Mouse (Mus musculus): Measurements from ENCODE around the gene Mrps6.
"Not testable (repeated sequence)": the region's sequence is repeated elsewhere in the genome, so short reads cannot be mapped to it uniquely, and the experiment has no call there.

Gene Mrps6

DNA sequence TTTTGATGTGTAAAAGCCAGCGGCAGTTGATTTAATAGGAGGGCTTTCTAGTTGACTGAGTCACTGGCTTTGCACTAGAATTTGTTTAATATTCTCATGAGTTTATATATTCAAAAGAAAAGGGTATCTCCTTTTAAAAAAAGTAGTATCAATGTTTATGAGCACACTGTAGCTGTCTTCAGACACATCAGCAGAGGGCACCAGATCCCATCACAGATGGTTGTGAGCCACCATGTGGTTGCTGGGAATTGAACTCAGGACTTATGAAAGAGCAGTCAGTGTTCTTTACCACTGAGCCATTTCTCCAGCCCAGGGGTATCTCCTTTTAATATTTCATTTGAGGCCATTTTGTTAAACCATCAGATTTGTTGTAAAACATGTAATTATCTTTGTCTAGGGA, 4.8 kb downstream of the Mrps6 start:
- no peak for DNase-seq (ENCODE audit: low read depth, low spot score)

DNA sequence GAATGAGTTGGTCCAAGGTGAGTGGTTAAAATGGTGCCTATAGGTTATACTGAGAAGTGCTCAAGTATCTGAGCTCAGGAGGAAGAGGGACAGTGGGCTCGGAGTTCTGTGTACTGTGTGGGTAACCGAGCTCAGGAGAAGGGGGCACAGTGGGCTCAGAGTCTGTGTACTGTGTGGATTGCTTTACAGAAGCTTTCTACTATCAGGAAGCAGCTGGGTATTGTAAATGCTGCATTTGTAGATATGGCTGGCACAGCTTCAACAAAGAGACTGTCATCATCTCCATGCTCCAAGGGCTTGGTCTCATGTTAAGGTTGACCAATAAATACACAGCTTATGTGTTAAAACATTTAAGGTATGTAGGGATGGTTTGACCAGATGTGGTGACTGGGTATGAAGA, 6.7 kb downstream of the Mrps6 start:
- no peak for DNase-seq (ENCODE audit: low read depth, low spot score)

DNA sequence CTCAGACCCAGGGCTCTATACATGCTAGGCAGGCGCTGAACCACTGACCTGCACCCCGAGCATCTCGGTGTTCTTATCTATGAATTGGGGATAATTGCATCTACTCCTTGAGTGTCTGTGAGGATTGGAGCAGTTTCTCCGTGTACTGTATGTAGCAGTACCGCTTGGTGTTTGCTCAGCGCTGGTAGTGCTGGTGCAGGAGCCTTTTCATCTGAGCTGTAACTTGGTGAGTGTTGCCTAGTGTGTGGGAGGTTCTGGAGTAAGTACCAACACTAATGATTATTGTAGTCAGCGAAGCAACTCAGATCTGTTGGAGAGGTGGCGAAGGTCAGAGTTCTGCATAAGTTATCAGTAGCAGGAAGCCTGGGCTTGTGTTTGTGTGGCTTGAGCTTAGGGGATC, 12.3 kb downstream of the Mrps6 start:
- no peak for DNase-seq (ENCODE audit: low read depth, low spot score)

DNA sequence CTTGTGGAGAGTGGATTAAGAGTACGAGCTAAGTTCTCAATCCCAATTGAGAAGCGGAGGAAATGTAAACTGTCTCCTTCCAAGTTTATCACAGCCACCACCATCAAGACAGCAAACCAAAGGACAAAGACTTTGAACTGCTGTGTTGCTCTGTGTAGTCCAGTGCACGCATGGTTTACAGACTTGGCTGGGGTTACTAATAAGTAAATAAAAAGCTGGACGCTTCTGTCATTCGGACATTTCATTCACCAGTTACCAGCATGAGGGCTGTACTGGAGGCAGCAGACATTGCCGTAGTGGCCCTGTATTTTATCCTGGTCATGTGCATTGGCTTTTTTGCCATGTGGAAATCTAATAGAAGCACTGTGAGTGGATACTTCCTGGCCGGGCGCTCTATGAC, 18.7 kb downstream of the Mrps6 start:
- no peak for DNase-seq (ENCODE audit: low read depth, low spot score)

DNA sequence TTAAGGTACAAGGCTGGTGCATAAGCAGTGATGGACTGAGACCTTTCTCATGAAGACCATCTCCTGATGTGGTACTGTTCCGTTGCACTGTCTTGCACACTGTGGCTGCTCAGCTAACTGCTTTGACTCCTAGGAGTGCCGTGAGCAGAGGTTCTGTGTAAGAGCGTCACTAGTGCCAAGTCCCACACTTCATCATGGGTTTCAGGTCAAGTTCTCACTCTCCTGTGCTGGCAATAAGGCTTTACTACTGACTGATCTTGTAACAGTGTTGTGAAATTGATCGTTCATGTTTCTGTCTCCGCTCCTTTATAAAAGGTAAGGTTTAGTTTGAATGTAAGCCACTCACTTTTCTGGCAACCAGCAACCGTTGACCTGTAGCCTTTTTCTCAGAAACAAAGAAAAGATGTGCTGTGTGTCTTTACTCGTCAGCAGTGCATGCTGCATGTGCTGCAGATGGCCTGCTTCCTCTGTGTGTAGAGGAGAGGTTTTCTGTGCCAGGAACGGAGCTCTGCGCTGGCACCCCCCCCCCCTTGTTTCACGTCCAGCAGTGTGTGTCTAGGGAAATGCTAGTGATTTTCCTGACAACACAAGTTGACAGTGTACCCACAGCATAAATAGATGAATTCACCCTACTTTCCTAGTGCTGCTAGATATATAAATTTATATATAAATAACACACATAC, 25.8 kb downstream of the Mrps6 start:
- DNase-seq (ENCODE audit: low read depth, low spot score): no peak

DNA sequence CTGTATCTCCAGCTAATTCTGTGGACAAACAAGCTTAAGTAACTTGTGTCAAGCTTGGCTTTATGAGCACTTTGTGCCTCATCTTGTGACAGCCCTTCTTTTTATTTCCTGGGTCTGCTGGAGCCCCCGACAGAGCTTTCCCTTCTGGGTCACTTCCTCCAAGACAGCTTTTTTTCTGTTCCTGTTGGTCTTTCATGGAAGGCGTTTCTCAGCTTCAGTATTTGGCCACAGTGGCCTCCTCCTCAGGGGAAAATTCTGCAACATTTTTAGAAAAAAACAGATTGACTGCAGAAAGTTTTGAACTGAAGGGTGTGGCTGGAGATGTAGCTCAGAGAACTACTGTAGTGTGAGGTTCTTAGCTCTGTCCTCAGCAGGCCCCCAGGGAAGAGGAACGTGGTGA, 31.2 kb downstream of the Mrps6 start:
- no peak for DNase-seq (ENCODE audit: low read depth, low spot score)

DNA sequence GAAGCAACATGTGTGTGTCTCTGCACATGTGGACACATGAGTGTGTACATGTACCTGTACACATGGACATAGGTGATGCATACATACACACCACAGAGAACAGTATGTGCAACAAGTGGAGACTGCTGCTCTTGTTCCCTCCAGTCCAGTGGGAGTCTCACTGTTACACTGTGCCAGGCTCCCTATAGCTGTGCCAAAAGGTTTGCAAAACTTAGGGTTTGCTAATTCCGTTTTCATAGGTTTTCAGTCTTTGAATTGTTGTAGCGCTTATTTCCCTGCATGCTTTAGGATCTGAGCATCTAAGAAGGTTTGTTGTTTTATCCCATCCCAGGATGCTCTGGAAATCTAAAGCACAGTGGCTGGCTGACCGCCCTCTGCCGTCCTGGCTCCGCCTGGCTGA, 33.8 kb downstream of the Mrps6 start:
- no peak for DNase-seq (ENCODE audit: low read depth, low spot score)

DNA sequence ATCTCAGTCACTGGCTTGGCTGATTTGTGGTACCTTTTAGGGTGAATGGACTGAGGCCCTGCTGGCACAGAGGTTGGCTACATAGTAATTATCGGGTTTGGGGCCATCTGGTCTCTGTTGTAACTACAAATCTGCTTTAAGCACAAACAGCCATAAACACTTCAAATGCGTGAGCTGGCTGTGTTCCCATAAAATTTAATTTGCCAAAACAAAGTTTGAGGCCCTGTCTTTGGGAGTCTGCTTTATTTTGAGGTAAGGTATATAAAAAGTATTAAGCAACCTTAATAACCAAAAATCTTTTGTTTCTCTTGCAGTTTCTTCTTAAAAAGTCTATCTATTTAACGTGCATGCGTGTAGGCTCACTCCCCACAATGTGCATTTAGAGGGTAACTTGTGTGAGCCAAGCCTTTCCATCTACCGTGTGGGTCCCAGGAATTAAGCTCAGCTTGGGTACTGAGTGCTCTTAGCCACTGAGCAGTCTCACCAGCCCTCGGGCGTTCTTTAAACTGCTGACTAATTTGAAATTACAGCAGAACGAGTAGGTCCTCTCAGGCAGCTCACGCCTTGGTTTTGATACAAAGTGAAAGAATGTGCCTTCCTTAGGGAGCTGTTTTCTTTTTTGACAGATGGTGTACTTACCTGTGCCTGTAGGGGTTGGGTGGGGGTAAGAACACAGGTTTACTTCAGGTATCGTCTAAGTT, 40.4 kb downstream of the Mrps6 start:
- DNase-seq (ENCODE audit: low read depth, low spot score): no peak

DNA sequence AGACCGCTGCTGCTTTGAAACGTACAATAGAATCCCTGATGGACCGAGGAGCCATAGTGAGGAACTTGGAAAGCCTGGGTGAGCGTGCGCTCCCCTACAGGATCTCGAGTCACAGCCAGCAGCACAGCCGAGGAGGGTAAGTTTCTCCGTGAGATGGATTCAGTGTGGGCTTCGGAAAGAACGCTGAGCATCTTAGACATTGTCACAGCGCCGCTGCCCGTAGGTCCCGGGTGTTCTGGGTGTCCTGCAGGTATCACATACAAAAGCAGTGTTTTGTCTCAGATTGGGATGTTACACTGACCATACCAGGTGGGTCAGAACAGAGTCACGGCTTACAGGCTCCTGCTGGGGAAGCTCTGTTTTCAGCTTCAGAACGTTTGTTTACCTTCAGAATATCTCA, 41.5 kb downstream of the Mrps6 start:
- no peak for DNase-seq (ENCODE audit: low read depth, low spot score)

DNA sequence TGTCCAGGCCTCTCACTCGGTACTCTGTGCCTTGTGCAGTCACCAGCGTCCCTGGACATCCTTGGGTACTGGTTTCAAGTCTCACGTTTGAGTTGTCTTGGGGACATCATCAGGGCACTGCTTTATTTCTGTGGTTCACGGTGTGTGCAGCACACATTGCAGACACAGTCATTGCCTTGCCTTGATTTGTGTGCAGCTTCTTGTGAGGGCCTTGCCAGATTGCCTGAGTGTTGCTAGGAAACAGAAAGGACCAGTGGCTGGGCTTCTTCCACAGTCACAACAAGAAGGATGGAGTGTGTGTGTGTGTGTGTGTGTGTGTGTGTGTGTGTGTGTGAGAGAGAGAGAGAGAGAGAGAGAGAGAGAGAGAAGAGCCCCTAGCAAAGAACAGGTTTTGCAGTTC, 42.0 kb downstream of the Mrps6 start:
- DNase-seq (ENCODE audit: low read depth, low spot score): no peak

DNA sequence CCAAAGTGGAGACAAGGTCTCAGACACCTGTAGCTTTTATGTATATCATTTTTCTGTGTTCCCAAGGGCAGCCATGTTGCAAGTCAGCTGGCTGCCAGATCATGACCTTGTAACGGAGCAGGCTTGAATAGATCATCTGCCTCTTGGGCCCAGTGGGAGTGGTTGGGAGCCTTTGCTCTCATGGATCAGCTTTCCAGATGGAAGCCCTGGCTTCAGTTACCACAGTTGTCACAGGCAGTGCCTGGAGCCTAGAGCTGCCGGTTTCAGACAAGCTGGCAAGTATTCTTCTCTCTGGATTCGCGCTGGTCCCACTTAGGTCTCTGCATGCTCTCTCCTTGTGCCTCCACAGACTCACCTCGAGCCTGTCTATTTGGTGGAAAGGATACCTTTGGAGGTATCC, 44.0 kb downstream of the Mrps6 start:
- no peak for DNase-seq (ENCODE audit: low read depth, low spot score)

DNA sequence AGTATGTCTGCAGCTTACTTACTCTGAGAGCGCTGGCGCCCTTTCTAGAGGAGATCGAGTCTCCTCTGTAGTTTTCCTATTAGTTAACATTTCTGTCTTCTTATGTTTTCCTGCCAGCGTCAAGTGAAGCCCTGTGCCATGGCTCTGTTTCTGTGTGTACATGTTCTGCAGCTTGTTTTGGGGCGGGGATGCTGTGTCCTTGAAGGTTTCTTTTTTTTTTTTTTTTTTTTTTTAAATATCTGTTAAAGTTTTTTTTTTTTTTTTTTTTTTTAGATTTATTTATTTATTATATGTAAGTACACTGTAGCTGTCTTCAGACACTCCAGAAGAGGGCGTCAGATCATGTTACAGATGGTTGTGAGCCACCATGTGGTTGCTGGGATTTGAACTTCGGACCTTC, 44.9 kb downstream of the Mrps6 start:
- not testable (repeated sequence) for DNase-seq (ENCODE audit: low read depth, low spot score)

DNA sequence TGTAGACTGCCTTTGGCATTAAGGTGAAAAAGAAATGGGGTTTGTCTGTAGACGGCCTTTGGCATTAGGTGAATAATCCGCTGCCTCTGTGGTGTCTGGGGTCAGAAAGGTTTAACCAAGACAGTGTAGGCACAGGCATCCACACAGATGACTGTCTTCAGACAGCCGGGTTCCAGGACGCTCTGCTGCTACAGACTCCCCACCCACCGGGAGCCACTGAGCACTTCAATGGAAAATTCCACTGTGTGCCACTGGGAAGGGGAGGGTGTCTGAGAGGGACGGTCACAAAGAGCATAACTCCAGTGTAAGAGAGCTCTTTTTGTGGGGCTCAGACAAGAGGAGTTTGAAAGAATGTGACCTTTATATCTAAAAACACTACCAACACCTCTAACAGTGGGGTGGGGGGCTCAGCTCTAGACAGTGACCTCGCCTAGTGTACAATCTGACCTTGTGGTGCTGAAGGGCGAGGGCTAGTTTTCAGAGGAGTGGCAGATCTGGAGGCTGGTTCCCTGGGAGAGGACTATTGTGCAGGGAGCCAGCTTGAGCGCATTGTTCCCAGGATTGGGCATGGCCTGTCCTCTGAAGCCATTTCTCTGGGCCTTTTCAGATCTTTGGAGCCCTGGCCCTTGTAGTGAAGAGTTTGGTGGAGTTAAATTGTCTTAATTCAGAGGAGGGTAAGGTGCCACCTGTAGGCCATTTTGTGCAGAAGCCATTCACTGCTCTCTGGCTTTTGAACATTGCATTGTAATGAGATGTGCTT, 45.7 kb downstream of the Mrps6 start:
- DNase-seq (ENCODE audit: low read depth, low spot score): no peak

DNA sequence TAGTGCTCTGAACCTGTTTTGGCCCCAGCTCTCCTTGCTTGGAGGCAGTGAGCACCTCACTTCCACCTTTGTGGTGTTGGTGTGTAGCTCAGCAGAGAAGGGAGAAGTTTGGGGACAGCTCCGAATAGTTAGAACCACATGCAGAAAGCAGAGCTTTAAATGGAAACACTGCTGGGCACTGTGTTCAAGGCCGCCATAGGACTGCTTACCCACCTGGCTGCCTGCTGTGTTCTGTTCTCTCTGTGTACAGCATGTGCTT, 46.2 kb downstream of the Mrps6 start:
- DNase-seq (ENCODE audit: low read depth, low spot score): no peak

DNA sequence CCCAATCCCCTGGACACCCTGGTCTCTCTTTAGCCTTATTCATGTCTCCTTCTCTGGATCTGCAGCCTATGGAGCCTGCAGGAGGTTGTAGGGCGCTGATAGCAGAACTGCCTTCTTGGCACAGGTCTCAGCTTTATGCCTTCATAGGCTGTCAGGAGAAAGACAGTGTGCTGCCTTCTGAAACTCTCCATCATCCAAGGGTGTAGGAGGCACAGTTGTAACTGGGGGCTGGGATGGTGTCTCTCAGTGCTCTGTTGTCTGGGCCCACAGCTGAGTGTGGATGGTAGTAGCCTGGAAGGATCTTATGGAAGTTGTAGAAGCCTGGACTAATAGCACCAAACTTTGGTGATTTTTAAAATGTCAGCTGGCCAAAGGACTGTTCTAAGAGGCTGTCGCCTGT, 46.9 kb downstream of the Mrps6 start:
- DNase-seq (ENCODE audit: low read depth, low spot score): no peak

DNA sequence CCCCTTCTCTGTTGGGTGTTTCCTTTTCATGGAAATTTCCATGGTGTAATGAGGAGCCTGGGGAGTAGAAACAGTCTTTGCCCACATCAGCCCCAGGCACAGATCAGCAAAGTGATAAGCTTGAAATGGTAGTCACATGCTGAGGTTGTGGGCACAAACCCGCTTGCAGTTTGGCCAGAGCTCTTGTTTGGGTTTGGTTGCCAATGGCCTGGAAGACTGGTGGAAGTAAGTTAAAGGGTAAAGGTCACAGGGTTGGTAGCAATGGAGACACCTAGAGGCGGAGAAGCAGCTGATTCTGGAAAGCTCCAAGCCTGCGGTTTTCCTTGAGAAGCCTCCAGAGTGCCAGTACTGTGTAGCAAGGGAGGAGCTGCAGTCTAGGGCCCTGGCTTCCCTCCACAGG, 47.6 kb downstream of the Mrps6 start:
- no peak for DNase-seq (ENCODE audit: low read depth, low spot score)

DNA sequence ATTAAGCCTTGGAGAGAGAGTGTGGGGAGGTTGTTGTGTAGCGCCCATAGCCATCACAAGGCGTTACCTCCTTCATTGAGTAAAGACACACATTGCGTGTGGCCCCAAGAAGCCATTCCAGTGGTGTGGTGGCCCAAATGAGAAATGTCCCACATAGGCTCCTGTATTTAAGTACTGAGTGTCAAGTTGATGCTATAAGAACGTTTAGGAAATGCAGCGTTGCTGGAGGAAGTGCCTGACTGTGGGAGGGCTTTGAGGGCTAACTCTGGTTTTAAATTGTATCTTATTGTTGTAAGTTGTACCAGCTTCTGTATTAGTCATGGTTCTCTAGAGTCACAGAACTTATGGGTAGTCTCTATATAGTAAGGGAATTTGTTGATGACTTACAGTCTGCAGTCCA, 49.3 kb downstream of the Mrps6 start:
- no peak for DNase-seq (ENCODE audit: low read depth, low spot score)

DNA sequence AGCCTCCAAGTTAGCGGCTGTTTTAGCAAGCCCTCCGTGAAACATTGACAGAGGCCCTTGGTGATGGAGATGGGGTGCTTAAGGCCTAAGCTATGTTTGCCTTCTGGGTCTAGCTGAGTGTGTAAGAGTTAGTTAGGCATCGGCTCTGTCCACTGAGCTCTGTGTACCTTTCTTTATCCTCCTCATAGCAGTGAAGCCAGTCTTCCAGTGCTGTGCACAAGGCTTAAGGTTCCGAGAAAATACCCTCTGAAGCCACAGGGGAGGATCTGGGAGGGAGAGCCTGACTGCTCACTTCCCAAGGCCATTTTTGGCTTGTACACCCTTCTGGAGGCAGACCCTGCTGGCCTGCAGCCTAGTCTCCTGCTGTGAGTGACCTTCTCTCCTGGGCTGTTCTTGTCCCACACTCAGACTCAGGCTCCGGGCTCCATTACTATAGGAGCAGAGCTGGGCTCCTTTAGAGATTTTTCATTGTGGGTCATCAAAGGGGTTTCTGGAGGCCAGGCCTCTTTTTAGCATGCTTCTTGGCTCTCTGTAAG, 56.7 kb downstream of the Mrps6 start:
- no peak for DNase-seq (ENCODE audit: low read depth, low spot score)

DNA sequence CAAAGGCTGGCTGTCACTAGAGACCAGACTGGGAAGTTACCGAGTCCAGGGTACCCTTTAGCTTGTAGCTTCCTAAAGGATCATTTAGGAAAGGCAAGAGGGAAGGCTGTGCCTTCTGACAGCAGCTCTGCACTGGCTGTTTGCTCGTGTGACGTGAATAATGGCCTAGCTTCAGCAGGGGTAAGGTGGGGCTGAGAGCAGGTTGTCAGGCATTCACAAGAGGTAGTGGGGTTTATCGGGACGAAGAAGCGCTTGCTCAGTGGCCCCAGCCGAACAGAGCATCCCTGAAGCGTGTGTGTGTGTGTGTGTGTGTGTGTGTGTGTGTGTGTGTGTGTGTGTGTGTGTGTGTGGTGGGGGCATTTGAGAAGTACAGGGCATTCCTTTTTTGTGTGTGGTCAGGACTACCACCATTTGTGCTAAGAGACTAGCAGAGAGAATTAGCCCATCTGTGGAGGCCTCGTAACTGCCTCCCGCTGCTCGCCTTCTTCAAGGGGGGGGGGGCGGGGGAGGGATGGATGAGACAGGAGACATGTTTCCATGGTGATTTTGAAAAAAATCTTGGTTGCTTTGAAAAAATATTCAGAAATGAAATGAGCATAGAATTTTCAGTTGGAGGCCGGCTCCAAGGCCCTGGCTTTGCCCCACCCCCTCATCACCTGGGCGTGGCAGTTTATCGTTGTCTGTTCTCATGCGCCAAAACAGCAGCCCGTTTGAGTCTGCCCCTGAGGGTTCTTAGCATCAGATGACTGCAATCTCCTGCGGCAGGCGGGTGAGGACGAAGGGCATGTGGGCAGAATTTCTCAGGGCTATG, 57.7 kb downstream of the Mrps6 start:
- no peak for DNase-seq (ENCODE audit: low read depth, low spot score)

DNA sequence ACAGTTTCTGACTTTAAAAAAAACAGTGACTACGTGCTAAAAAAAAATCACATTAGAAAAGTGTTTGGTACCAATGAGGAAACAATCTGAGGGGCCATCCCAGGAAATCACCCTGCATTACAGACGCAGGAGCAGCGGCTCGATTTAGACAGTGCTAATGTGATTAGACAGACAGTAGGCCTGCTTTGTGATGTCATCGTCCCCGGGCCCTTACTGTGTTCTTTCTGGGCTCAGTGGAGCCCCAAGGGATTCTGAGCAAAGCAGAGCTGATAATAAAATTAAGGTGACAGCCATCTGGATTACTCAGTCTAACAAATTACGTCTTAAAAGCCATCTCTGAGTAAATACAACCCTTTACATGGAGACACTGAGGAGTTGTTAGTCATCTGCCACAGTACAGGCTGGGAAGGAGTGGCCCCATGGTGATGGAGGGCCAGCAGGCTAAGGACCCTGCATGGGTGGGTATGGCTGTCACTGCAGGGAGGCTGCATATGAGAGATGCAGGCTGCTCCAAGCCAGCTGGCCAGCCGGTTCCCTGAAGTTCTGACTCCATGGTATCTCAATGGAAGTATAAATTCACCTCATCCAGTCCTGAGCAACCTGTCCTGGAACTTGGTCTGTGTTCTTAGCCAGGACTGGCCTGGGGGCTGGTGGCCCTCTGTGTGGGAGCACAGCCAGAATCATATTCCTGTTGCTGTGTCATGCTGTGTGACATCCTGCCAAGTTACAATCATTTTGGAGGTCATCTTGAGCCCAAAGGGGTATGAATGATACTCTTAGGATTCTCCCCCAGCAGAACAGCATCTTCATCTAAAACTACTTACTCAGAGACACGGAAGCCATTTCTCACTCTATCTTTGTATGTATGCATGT, 59.5 kb downstream of the Mrps6 start:
- DNase-seq (ENCODE audit: low read depth, low spot score): no peak

DNA sequence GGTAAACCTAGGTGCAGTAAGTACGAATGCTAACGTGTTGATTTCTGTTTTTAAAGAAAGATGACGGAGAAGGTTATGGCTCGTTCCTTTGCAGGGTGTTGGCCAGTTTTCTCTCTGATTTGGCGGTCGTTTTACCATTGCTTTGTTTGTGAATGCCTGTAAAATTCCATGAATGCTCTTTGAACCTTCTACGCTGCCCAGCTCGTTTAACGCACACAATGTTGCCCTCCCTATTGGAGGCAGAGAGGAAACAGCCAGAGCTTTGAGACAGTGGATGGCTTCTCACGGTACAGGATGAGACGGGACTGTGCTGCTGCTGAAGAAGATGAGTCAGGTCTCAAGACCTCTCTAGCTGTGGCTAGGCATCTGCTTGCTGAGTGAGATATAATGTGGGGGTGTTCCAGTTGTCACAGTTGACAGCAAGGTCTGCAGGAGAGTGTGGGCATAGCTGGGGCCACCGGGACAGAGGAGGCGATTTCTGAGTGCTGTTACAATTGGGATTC, 61.0 kb downstream of the Mrps6 start:
- no peak for DNase-seq (ENCODE audit: low read depth, low spot score)
